Mouse (Mus musculus) heart, adult 2 months (tissue): Measurements from ENCODE around the gene Frrs1l. TPM values are rescaled to one million over a fixed set of nuclear protein-coding genes. Genes with fewer than 3 reads are reported as not detected.

Source experiments
- DNase-seq, 2 experiments: peaks; one replicate each; pipeline ENCODE4 v3.0.0; 2021
- H3K27ac ChIP-seq: fragments of 200-600 bp; 2 replicates; pipeline ENCODE4 v1.8.1; 2022
- H3K27me3 ChIP-seq: fragments of 200-500 bp; 2 replicates; pipeline ENCODE4 v1.6.1; 2012; ENCODE audit warnings: mild to moderate bottlenecking, low read length, inconsistent platforms, mixed read lengths; ENCODE audit not compliant: control insufficient read depth, insufficient read depth
- H3K36me3 ChIP-seq: fragments of 200-500 bp; 2 replicates; pipeline ENCODE4 v1.6.1; 2012; ENCODE audit warnings: low read length, inconsistent platforms; ENCODE audit not compliant: control insufficient read depth, insufficient read depth
- H3K4me1 ChIP-seq: fragments of 200-500 bp; 2 replicates; pipeline ENCODE4 v1.6.1; 2011; ENCODE audit warnings: low read length; ENCODE audit not compliant: control insufficient read depth, insufficient read depth
- H3K4me3 ChIP-seq: fragments of 200-600 bp; 2 replicates; pipeline ENCODE4 v1.8.1; 2022
- H3K79me2 ChIP-seq: fragments of 200-500 bp; replicated peaks from 2 replicates; pipeline ENCODE4 v1.6.1; 2012; ENCODE audit warnings: mild to moderate bottlenecking, inconsistent platforms, low read length, moderate library complexity, mixed read lengths; ENCODE audit not compliant: control insufficient read depth, insufficient read depth
- H3K9ac ChIP-seq: fragments of 200-500 bp; 2 replicates; pipeline ENCODE4 v1.6.1; 2012; ENCODE audit warnings: low read depth, mild to moderate bottlenecking, control low read depth, inconsistent platforms, low read length, mixed read lengths
- CTCF ChIP-seq: fragments of 200-600 bp; IDR thresholded peaks from 2 replicates; pipeline ENCODE4 v1.8.1; 2022; ENCODE audit warnings: antibody characterized with exemption, mild to moderate bottlenecking, moderate library complexity
- EP300 ChIP-seq: fragments of 200-500 bp; IDR thresholded peaks from 2 replicates; pipeline ENCODE4 v1.6.1; 2011; ENCODE audit warnings: low read depth, low read length, control low read depth; ENCODE audit not compliant: insufficient read depth
- POLR2A ChIP-seq: fragments of 200-500 bp; IDR thresholded peaks from 2 replicates; pipeline ENCODE4 v1.6.1; 2011; ENCODE audit warnings: mild to moderate bottlenecking, low read depth, low read length, control low read depth; ENCODE audit not compliant: insufficient read depth
- WGBS: fragments of 180-500 bp; shearing (Covaris S2); methylation state at CpG from one replicate; pipeline ENCODE4 v1.1.7; 2018; 5-methylcytosine and 5-hydroxymethylcytosine counted together
- intact Hi-C: fragments of 180-260 bp; cut with DNase I; formaldehyde crosslinking; loops from one replicate; pipeline ENCODE4 v1.15.1; 2025
- polyA plus RNA-seq: library from polyadenylated mRNA; depleted of rRNA; stranded (reverse); fragments of >200 nt; gene quantifications from 2 replicates; pipeline ENCODE4 v1.2.3, GENCODE M21; 2012
- total RNA-seq, 2 experiments: library from RNA; stranded (reverse); gene quantifications; 2 replicates each; pipeline ENCODE4 v1.2.3; 2021

The Frrs1l gene
- total and polyA plus RNA-seq, 3 experiments: 0.03 to 0.06 (median 0.05) TPM

GRCm38 (mm10) chr4:57010919-57011318 is 20.7 kb upstream of the Frrs1l start:
- TF ChIP-seq CTCF: no peak
- TF ChIP-seq POLR2A: no peak
- no peak for TF ChIP-seq EP300
- no peaks in the 10 kb centered on the region for H3K27me3 ChIP-seq
- H3K9ac ChIP-seq: no peak overlapping the region
- intact Hi-C loops: no loop called here
- 19% methylated on average over 6 of the region's 6 CpGs for WGBS
- no peak overlapping the region for H3K27ac ChIP-seq
- no peaks in the 10 kb centered on the region for H3K79me2 ChIP-seq
- H3K4me1 ChIP-seq: no peaks in the 10 kb centered on the region
- no peak for DNase-seq
- no peak overlapping the region for H3K4me3 ChIP-seq
- H3K36me3 ChIP-seq: no peaks in the 10 kb centered on the region

- Histone ChIP-seq H3K4me3 (no peak overlapping the region), H3K79me2 (no peaks in the 10 kb centered on the region), H3K36me3 (no peaks in the 10 kb centered on the region), H3K27me3 (no peaks in the 10 kb centered on the region), H3K9ac (no peak overlapping the region), H3K27ac (no peak overlapping the region), H3K4me1 (no peaks in the 10 kb centered on the region)
- intact Hi-C loops: no loop called here
- DNase-seq: no peak
- TF ChIP-seq CTCF (no peak), POLR2A (no peak), EP300 (no peak)
- 45% methylated on average over 5 of the region's 5 CpGs for WGBS
These were observed 20.2 kb upstream of the Frrs1l start for GRCm38 (mm10) chr4:57010425-57010824.

- no peaks in the 10 kb centered on the region for H3K27me3 ChIP-seq
- 76% methylated on average over 9 of the region's 9 CpGs for WGBS
- intact Hi-C loops: no loop called here
These were observed 17.5 kb upstream of the Frrs1l start for GRCm38 (mm10) chr4:57007717-57008116.

GRCm38 (mm10) chr4:57005011-57005410 is 14.8 kb upstream of the Frrs1l start:
- no peaks in the 10 kb centered on the region for H3K4me1 ChIP-seq
- no peak for DNase-seq
- H3K9ac ChIP-seq: no peak overlapping the region
- no peaks in the 10 kb centered on the region for H3K36me3 ChIP-seq
- no peaks in the 10 kb centered on the region for H3K79me2 ChIP-seq
- intact Hi-C loops: no loop called here
- TF ChIP-seq CTCF: no peak
- no peak for TF ChIP-seq POLR2A
- no peak for TF ChIP-seq EP300
- H3K27me3 ChIP-seq: no peaks in the 10 kb centered on the region
- 64% methylated on average over 8 of the region's 8 CpGs for WGBS
- H3K27ac ChIP-seq: no peak overlapping the region
- H3K4me3 ChIP-seq: no peak overlapping the region

More at GRCm38 (mm10) chr4:57007717-57008116, 17.5 kb upstream of the Frrs1l start:
- Histone ChIP-seq H3K4me3 (no peak overlapping the region), H3K79me2 (no peaks in the 10 kb centered on the region), H3K36me3 (no peaks in the 10 kb centered on the region), H3K27ac (no peak overlapping the region), H3K9ac (no peak overlapping the region), H3K4me1 (no peaks in the 10 kb centered on the region)
- no peak for DNase-seq
- no peak for TF ChIP-seq POLR2A
- TF ChIP-seq EP300: no peak
- TF ChIP-seq CTCF: no peak

- no peaks in the 10 kb centered on the region for H3K27me3 ChIP-seq
- WGBS: 86% methylated on average over 8 of the region's 8 CpGs
- no peak overlapping the region for H3K4me3 ChIP-seq
- H3K36me3 ChIP-seq: no peaks in the 10 kb centered on the region
- no peak overlapping the region for H3K9ac ChIP-seq
- H3K4me1 ChIP-seq: no peaks in the 10 kb centered on the region
- H3K27ac ChIP-seq: no peak overlapping the region
- TF ChIP-seq EP300 (no peak), CTCF (no peak), POLR2A (no peak)
- intact Hi-C loops: no loop called here
- DNase-seq: no peak
- no peaks in the 10 kb centered on the region for H3K79me2 ChIP-seq
These were observed 13.7 kb upstream of the Frrs1l start for GRCm38 (mm10) chr4:57003886-57004285.

GRCm38 (mm10) chr4:57002751-57003150 is 12.6 kb upstream of the Frrs1l start:
- H3K9ac ChIP-seq: no peak overlapping the region
- 84% methylated on average over 3 of the region's 3 CpGs for WGBS
- no peaks in the 10 kb centered on the region for H3K4me1 ChIP-seq
- no peaks in the 10 kb centered on the region for H3K36me3 ChIP-seq
- no peak overlapping the region for H3K4me3 ChIP-seq
- no peaks in the 10 kb centered on the region for H3K79me2 ChIP-seq
- no peak overlapping the region for H3K27ac ChIP-seq
- no peak for DNase-seq
- H3K27me3 ChIP-seq: no peaks in the 10 kb centered on the region
- intact Hi-C loops: no loop called here
- TF ChIP-seq POLR2A: no peak
